Mouse (Mus musculus) central nervous system, embryonic 18 days (tissue): Measurements from ENCODE around the gene Mmadhc. TPM values are rescaled to one million over a fixed set of nuclear protein-coding genes. Genes with fewer than 3 reads are reported as not detected.

ENCODE experiments used
- polyA plus RNA-seq: library from polyadenylated mRNA; depleted of rRNA; stranded (reverse); fragments of >200 nt; gene quantifications from 2 replicates; pipeline ENCODE4 v1.2.3, GENCODE M21; 2012; rRNA removed

The Mmadhc gene
- 82.5 and 91.1 TPM in 2 replicates for polyA plus RNA-seq

DNA sequence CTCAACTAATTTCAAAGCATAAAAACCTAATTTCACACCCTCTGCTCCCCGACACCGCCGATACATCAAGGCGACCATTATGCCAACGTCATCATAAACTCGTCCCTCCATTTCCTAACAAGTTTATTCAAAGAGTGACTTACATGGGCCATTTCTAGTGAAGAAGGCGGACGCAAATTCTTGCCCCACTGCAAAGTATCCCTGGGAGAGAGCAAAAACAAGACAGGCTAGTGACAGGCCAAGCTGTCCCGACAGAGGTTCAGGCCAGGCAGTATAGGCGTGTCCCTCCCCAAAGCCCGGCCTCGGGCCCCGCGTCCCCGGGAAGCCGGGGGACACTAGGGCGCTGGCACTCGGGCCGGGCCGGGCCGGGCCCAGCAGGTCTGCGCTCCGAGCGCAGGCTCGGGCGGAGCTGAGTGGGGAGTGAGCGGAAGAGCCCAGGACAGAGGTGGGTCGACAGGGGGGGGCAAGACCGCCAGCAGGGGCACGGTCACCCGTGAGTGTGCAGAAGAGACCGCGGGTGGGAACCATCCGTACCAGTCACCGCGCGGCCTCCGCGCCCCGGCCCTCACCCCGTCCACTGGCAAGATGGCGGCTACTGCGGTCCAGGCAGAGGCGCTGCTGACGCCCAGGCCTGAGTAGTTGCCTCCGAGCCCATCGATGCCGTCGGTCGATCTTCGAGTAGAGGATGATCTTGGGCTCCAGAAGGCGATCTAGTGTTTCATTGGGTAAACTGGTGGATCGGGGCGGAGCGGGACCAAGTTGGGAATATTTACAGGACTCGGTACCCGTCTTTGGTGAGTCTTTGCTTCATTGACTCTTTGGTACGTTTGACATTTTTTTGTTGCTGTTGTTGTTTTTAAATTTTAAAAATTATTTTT lies at the start of gene Mmadhc:
Mmadhc (minus strand) TSS at position 693 of the 878 bp plus-strand sequence.

Other genes starting within 250 kb of the Mmadhc start
- 10.1 and 10.3 TPM in 2 replicates for gene Lypd6, start 230.4 kb downstream of the Mmadhc start, polyA plus RNA-seq